Mouse (Mus musculus) small intestine, adult 2 months (tissue): ENCODE results near the gene Slc32a1.

ENCODE experiments used
- CTCF ChIP-seq: fragments of 200-500 bp; IDR thresholded peaks from 2 replicates; pipeline ENCODE4 v1.5.1; 2012; ENCODE audit warnings: low read depth, mild to moderate bottlenecking, control low read depth, inconsistent platforms, low read length, moderate library complexity, mixed read lengths; ENCODE audit not compliant: insufficient replicate concordance, insufficient read length; ENCODE audit errors: extremely low read depth
- POLR2A ChIP-seq: fragments of 200-500 bp; IDR thresholded peaks from 2 replicates; pipeline ENCODE4 v1.6.1; 2012; ENCODE audit warnings: low read depth, mild to moderate bottlenecking, control low read depth, inconsistent platforms, low read length, moderate library complexity

- TF ChIP-seq CTCF (no peak), POLR2A (no peak)
Observed at GRCm38 (mm10) chr2:158584621-158585358, 25.8 kb upstream of the Slc32a1 start.
